Mouse (Mus musculus) megakaryocyte, embryonic 14.5 days (primary cell): ENCODE measurements around the gene Kcnk4.

Experiments used
- FLI1 ChIP-seq: IDR thresholded peaks from 2 replicates; pipeline ENCODE4 v1.6.1; 2012; ENCODE audit warnings: low read length, inconsistent platforms, mixed read lengths
- GATA1 ChIP-seq: IDR thresholded peaks from 3 replicates; pipeline ENCODE4 v1.6.1; 2012; ENCODE audit warnings: mixed read lengths, low read length, inconsistent platforms, borderline replicate concordance

- no peak for TF ChIP-seq GATA1
- TF ChIP-seq FLI1, result no peak
These were observed 22.1 kb upstream of the Kcnk4 start for GRCm38 (mm10) chr19:6956461-6956860.
